Mouse (Mus musculus) spleen, adult 2 months (tissue): ENCODE results near the gene Slc39a11.

Experiments used
- CTCF ChIP-seq: fragments of 200-500 bp; IDR thresholded peaks from 2 replicates; pipeline ENCODE4 v1.5.1; 2011; ENCODE audit warnings: mild to moderate bottlenecking, inconsistent platforms; ENCODE audit not compliant: insufficient read depth, insufficient read length, insufficient replicate concordance; ENCODE audit errors: extremely low read depth
- POLR2A ChIP-seq: fragments of 200-500 bp; IDR thresholded peaks from 2 replicates; pipeline ENCODE4 v1.6.1; 2011; ENCODE audit warnings: low read depth, low read length, inconsistent platforms

GRCm38 (mm10) chr11:113360049-113360835 is 289.6 kb downstream of the Slc39a11 start:
- TF ChIP-seq POLR2A (no peak), CTCF (no peak)
